Mouse (Mus musculus) ES-Bruce4 (cell line): ENCODE results near the gene Lrig2.

Source experiments
- CTCF ChIP-seq: IDR thresholded peaks from one replicate; pipeline ENCODE4 v1.8.1; 2011; ENCODE audit warnings: low read depth, low read length
- EP300 ChIP-seq: IDR thresholded peaks from 2 replicates; pipeline ENCODE4 v1.6.1; 2011; ENCODE audit warnings: low read depth, low read length; ENCODE audit not compliant: insufficient read depth

- TF ChIP-seq CTCF (no peak), EP300 (no peak)
Observed at GRCm38 (mm10) chr3:104442357-104442756, 69.4 kb downstream of the Lrig2 start.
